Mouse (Mus musculus) embryonic facial prominence, embryonic 13.5 days (tissue): ENCODE measurements around the gene Treml1. TPM values are rescaled to one million over a fixed set of nuclear protein-coding genes. Genes with fewer than 3 reads are reported as not detected.
"Not testable (repeated sequence)": the region's sequence is repeated elsewhere in the genome, so short reads cannot be mapped to it uniquely, and the experiment has no call there.

Experiments
- ATAC-seq: fragments of 200-750 bp; cut with Nextera tagmentation; 2 replicates; pipeline ENCODE4 v1.8.0; 2017; ENCODE audit warnings: low read depth; ENCODE audit not compliant: insufficient number of reproducible peaks, insufficient read depth, low FRiP score, low TSS enrichment
- H3K27ac ChIP-seq: fragments of 300-500 bp; sonication (generic); 2 replicates; pipeline ENCODE4 v1.5.1; 2015; ENCODE audit warnings: moderate library complexity, mild to moderate bottlenecking, inconsistent platforms
- H3K27me3 ChIP-seq: fragments of 300-500 bp; sonication (generic); 2 replicates; pipeline ENCODE4 v1.6.1; 2015; ENCODE audit warnings: mild to moderate bottlenecking, inconsistent platforms
- H3K36me3 ChIP-seq: fragments of 300-500 bp; sonication (generic); 2 replicates; pipeline ENCODE4 v1.6.1; 2015; ENCODE audit warnings: mild to moderate bottlenecking, inconsistent platforms
- H3K4me1 ChIP-seq: fragments of 300-500 bp; sonication (generic); 2 replicates; pipeline ENCODE4 v1.6.1; 2015; ENCODE audit warnings: inconsistent platforms
- H3K4me2 ChIP-seq: fragments of 300-500 bp; sonication (generic); 2 replicates; pipeline ENCODE4 v1.6.1; 2015; ENCODE audit warnings: moderate library complexity, mild to moderate bottlenecking, inconsistent platforms
- H3K4me3 ChIP-seq: fragments of 300-500 bp; sonication (generic); 2 replicates; pipeline ENCODE4 v1.5.1; 2015; ENCODE audit warnings: mild to moderate bottlenecking, inconsistent platforms
- H3K9ac ChIP-seq: fragments of 300-500 bp; sonication (generic); 2 replicates; pipeline ENCODE4 v1.6.1; 2015; ENCODE audit warnings: mild to moderate bottlenecking, inconsistent platforms
- H3K9me3 ChIP-seq: fragments of 300-500 bp; sonication (generic); 2 replicates; pipeline ENCODE4 v1.6.1; 2016; ENCODE audit warnings: inconsistent platforms
- WGBS: fragments of 180-500 bp; shearing (Covaris S2); methylation state at CpG from one replicate; pipeline ENCODE4 v1.1.7; 2015; ENCODE audit warnings: mixed read lengths; 5-methylcytosine and 5-hydroxymethylcytosine counted together
- polyA plus RNA-seq: library from polyadenylated mRNA; unstranded; fragments of >200 nt; fragmentation: Nextera tagmentation; extraction: Ambion mirVana; gene quantifications from 2 replicates; pipeline ENCODE4 v1.2.1, GENCODE M21; 2015

Gene Treml1
- polyA plus RNA-seq, result 1.1 and 1.2 TPM in 2 replicates

DNA sequence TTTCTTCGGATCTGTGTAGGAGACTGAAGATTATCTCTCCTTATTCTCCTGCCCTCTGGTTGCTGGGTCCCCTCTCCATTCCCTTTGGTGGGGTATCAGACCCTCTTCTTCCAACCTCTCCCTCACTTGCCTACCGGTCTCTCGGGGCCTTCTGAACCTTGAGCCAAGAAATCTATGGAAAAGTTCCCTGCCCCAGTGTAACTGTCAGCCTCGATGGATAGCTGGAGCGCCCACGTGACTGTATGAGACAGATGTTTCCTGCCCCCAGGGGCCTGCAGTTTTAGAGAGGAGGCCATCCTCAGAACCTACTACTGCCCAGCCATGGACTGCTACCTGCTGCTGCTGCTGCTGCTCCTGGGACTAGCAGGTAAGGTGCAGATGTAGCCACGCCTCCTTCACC, at the start of gene Treml1:
Treml1 (plus strand) TSS at position 301 of the 400 bp plus-strand sequence.
- H3K4me3 ChIP-seq, result no peak within 1 kb of the TSS
- H3K27ac ChIP-seq, result no peak within 1 kb of the TSS
- H3K4me1 ChIP-seq, result no peaks in the 10 kb centered on the region
- ATAC-seq, result no peak
- H3K27me3 ChIP-seq, result no peaks in the 10 kb centered on the region
- no peaks in the 10 kb centered on the region for H3K9me3 ChIP-seq
- 76% methylated on average over 7 of the region's 7 CpGs for WGBS
- no peaks in the 10 kb centered on the region for H3K36me3 ChIP-seq
- no peak within 1 kb of the TSS for H3K9ac ChIP-seq
- H3K4me2 ChIP-seq, result no peak within 1 kb of the TSS

- Histone ChIP-seq H3K27ac (no peak overlapping the region), H3K4me1 (no peaks in the 10 kb centered on the region), H3K27me3 (no peaks in the 10 kb centered on the region), H3K4me3 (no peak overlapping the region), H3K9ac (no peak overlapping the region), H3K36me3 (no peaks in the 10 kb centered on the region), H3K9me3 (no peaks in the 10 kb centered on the region), H3K4me2 (no peak overlapping the region)
- 70% methylated on average over 2 of the region's 2 CpGs for WGBS
- no peak for ATAC-seq
Observed at GRCm38 (mm10) chr17:48312124-48312523, 47.6 kb upstream of the Treml1 start.

DNA sequence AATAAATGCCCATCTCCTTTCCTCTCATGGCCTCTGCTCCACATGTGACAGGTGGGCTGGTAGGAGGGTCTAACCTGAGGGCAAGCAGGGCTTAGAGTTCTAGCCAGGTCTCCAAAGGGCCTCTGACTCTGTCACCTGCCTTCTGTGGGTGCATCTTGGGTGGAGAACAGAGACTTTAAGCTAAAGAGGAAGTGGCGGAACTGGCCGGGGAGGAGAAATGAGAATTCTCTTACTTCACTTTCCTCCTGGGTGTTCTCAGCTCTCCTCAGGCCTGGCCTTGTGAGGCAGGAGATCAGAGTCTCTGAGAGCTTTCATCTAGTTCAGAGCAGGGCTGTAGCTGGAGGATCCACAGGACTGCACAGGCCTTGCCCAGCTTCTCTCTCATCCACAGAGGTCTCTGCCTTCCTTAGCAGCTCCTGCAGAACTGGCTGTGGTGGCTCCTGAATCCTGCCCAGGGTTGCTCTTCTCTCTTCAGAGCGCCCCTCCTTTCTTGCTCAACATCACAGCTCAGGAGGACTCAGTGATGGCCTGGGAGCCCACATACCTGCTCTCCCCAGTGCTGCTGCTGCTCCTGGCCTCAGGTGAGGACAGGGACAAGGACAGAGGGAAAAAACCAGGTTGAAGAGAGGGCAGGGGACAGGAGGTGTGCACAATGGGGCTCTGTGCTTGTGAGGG, 43.7 kb upstream of the Treml1 start, which contains the start of gene B430306N03Rik:
B430306N03Rik (plus strand) TSS at position 237 of the 675 bp plus-strand sequence.
- not testable (repeated sequence) for H3K36me3 ChIP-seq, H3K9me3 ChIP-seq, H3K27me3 ChIP-seq, H3K9ac ChIP-seq, H3K4me1 ChIP-seq, ATAC-seq, H3K4me2 ChIP-seq, H3K27ac ChIP-seq, H3K4me3 ChIP-seq
- WGBS, result 77% methylated on average over 3 of the region's 3 CpGs

DNA sequence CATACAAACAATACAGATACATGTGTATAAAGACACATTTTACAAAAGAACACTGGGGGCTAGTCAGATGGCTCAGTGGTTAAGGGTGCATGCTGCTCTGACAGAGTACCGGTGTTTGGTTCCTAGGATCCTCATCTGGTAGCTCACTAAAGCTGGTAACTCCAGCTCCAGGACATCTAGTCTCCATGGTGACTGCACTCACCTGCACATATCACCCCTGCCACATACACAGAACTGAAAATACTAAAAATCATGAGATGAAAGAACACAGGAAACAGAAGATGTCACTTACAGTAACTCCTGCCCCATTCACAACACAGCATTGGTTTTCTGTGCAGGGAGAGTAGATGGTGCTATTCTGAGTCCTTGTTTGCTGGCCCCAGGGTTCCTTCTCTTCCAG, 41.0 kb upstream of the Treml1 start:
- Histone ChIP-seq H3K27ac (no peak overlapping the region), H3K27me3 (no peaks in the 10 kb centered on the region), H3K36me3 (no peaks in the 10 kb centered on the region), H3K9ac (no peak overlapping the region), H3K9me3 (no peaks in the 10 kb centered on the region), H3K4me3 (no peak overlapping the region), H3K4me2 (no peak overlapping the region), H3K4me1 (no peaks in the 10 kb centered on the region)
- 98% methylated on average over 1 of the region's 1 CpGs for WGBS
- no peak for ATAC-seq

- no peak for ATAC-seq
- Histone ChIP-seq H3K36me3 (no peaks in the 10 kb centered on the region), H3K9me3 (no peaks in the 10 kb centered on the region), H3K4me1 (0 out of 2 replicates have a peak, but pooled peaks cover 1% of the 10 kb centered on the region), H3K27ac (no peak overlapping the region), H3K27me3 (no peaks in the 10 kb centered on the region), H3K4me3 (no peak overlapping the region), H3K9ac (no peak overlapping the region), H3K4me2 (no peak overlapping the region)
- WGBS, result 81% methylated on average over 2 of the region's 2 CpGs
Observed at GRCm38 (mm10) chr17:48321279-48321678, 38.4 kb upstream of the Treml1 start.

GRCm38 (mm10) chr17:48323236-48323635, 36.5 kb upstream of the Treml1 start:
- Histone ChIP-seq H3K4me1 (0 out of 2 replicates have a peak, but pooled peaks cover 4% of the 10 kb centered on the region), H3K4me3 (no peak overlapping the region), H3K9me3 (no peaks in the 10 kb centered on the region), H3K4me2 (no peak overlapping the region), H3K27me3 (no peaks in the 10 kb centered on the region), H3K9ac (no peak overlapping the region), H3K36me3 (no peaks in the 10 kb centered on the region), H3K27ac (no peak overlapping the region)
- ATAC-seq, result no peak
- WGBS, result 61% methylated on average over 3 of the region's 3 CpGs

GRCm38 (mm10) chr17:48324258-48324657, 35.5 kb upstream of the Treml1 start:
- Histone ChIP-seq H3K4me1 (0 out of 2 replicates have a peak, but pooled peaks cover 4% of the 10 kb centered on the region), H3K9me3 (no peaks in the 10 kb centered on the region), H3K27ac (no peak overlapping the region), H3K27me3 (no peaks in the 10 kb centered on the region), H3K36me3 (no peaks in the 10 kb centered on the region), H3K4me2 (no peak overlapping the region), H3K9ac (no peak overlapping the region), H3K4me3 (no peak overlapping the region)
- ATAC-seq, result no peak
- WGBS, result 94% methylated on average over 5 of the region's 5 CpGs

- Histone ChIP-seq H3K27me3 (no peaks in the 10 kb centered on the region), H3K4me1 (0 out of 2 replicates have a peak, but pooled peaks cover 4% of the 10 kb centered on the region), H3K36me3 (no peaks in the 10 kb centered on the region), H3K4me3 (no peak overlapping the region), H3K9ac (no peak overlapping the region), H3K4me2 (no peak overlapping the region), H3K27ac (no peak overlapping the region), H3K9me3 (no peaks in the 10 kb centered on the region)
- no peak for ATAC-seq
- WGBS, result 91% methylated on average over 6 of the region's 6 CpGs
Observed at GRCm38 (mm10) chr17:48325093-48325492, 34.6 kb upstream of the Treml1 start.

DNA sequence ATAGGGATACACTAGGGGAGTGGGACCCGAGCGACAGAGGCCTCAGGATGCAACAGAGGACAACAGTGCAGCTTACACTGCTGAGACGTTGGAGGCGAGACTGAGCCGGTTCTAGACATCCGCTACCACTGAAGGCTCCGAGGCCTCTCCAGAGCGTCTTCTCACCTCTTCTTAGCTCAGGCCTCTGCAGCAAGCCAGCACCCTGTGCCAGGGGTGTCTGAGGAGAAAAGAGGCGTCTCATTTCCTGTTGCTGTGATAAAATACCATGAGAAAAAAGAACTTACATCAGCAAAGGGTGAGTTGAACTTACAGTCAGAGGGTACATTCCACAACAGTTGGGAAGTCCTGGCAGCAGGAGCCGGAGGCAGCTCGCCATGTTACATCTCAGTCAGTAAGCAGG, 34.1 kb upstream of the Treml1 start:
- Histone ChIP-seq H3K4me2 (no peak overlapping the region), H3K9ac (no peak overlapping the region), H3K27ac (no peak overlapping the region), H3K36me3 (no peaks in the 10 kb centered on the region), H3K4me1 (0 out of 2 replicates have a peak, but pooled peaks cover 4% of the 10 kb centered on the region), H3K4me3 (no peak overlapping the region), H3K27me3 (no peaks in the 10 kb centered on the region), H3K9me3 (no peaks in the 10 kb centered on the region)
- ATAC-seq, result no peak
- WGBS, result 89% methylated on average over 11 of the region's 11 CpGs

GRCm38 (mm10) chr17:48326656-48327055, 33.1 kb upstream of the Treml1 start:
- 49% methylated on average over 4 of the region's 4 CpGs for WGBS
- no peaks in the 10 kb centered on the region for H3K9me3 ChIP-seq
- H3K9ac ChIP-seq, result no peak overlapping the region
- peak; percentile 64; the same call in 1 of the 2 replicates for ATAC-seq
- no peak overlapping the region for H3K4me2 ChIP-seq
- H3K4me3 ChIP-seq, result no peak overlapping the region
- H3K27me3 ChIP-seq, result no peaks in the 10 kb centered on the region
- H3K4me1 ChIP-seq, result 0 out of 2 replicates have a peak, but pooled peaks cover 4% of the 10 kb centered on the region
- peak overlapping the region; percentile 78 for H3K27ac ChIP-seq
- H3K36me3 ChIP-seq, result no peaks in the 10 kb centered on the region

DNA sequence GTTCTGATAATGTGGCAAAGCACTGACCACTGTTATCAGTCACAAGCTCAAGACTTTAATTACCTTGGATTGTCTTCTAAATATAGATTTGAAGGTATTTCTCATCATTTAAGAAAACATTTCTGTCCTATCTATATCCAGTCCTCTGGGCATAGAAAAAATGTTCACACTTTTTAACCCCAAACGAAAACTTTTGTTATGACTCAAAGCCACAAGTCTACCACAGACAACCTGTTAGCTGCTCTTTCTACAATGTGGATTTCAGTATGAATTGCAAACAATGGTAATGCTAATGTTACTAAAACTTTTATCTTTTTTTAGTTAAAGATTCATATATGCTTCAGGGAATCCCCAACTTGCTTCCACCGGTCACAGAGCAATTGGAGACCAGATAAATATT, 27.2 kb upstream of the Treml1 start:
- H3K4me2 ChIP-seq, result no peak overlapping the region
- WGBS, result 85% methylated on average over 2 of the region's 2 CpGs
- no peaks in the 10 kb centered on the region for H3K36me3 ChIP-seq
- ATAC-seq, result no peak
- H3K4me1 ChIP-seq, result no peaks in the 10 kb centered on the region
- H3K9ac ChIP-seq, result no peak overlapping the region
- no peak overlapping the region for H3K27ac ChIP-seq
- no peaks in the 10 kb centered on the region for H3K27me3 ChIP-seq
- no peaks in the 10 kb centered on the region for H3K9me3 ChIP-seq
- H3K4me3 ChIP-seq, result no peak overlapping the region

DNA sequence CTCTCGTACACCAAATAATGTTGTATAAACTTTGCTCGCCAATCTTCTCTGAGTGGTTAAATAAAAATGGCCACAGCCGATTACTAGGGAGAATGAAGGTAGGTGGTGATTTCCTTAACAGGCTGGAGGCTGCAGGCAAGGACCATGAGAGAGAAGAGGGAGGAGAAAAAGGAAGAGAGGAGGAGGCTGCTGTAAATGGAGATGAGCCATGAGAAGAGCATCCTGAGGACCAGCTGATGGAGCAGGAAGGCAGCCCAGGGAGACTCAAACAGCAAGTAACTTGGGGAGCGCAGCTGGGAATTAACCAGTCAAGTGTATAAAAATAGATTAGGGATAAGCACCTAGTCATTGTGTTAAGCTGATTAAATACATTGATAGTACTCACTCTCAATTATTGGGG, 25.5 kb upstream of the Treml1 start:
- Histone ChIP-seq H3K4me2 (no peak overlapping the region), H3K4me3 (no peak overlapping the region), H3K4me1 (no peaks in the 10 kb centered on the region), H3K27ac (no peak overlapping the region), H3K9ac (no peak overlapping the region), H3K36me3 (no peaks in the 10 kb centered on the region), H3K9me3 (no peaks in the 10 kb centered on the region), H3K27me3 (no peaks in the 10 kb centered on the region)
- ATAC-seq, result no peak
- WGBS, result 92% methylated on average over 4 of the region's 4 CpGs
